Mouse (Mus musculus) activated CD4-positive, CD25-positive, alpha-beta regulatory T cell, adult 9 weeks (primary cell): ENCODE data around the gene Rnf17. TPM values are rescaled to one million over a fixed set of nuclear protein-coding genes. Genes with fewer than 3 reads are reported as not detected.

ENCODE experiments used
- polyA plus RNA-seq: library from polyadenylated mRNA; unstranded; fragments of 100-300 nt; shearing (Covaris generic); gene quantifications from one replicate; pipeline ENCODE4 v1.2.1, GENCODE M21; 2017

Rnf17 gene
- 1.4 TPM for polyA plus RNA-seq

DNA sequence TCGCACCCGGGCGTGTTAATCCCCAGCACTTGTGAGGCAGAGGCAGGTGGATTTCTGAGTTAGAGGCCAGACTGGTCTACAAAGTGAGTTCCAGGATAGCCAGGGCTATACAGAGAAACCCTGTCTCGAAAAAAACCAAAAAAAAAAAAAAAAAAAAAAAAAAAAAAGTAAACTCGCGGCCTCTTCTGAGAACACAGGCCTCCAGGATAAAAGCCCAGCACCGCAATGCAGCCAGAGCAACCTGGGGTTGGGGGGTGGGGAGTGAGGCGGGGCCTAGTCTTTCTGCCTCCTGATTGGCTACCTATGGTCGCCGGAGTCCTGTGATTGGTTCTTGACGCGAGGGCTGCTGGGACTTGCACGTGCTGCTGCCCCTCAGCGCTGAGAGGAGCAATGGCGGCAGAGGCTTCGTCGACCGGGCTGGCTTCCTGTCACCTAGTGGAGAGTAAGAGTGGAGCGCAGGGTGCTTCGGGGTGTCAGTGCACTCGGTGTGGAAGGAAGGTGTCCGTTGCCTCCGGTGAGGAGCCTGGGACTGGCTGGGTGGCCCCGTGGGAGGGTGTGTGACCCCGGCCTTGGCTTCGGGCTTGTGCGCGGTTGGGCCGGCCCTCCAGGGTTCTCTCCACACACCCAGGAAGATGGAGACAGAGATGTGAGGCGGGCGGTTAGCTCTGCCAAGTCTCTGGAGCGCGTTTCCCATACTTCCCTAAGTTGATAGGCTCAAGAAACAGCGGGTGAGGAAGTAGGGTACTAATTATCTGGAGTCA, at the start of gene Rnf17:
Gene Rnf17, plus strand, starts transcription at position 271 of the 761 bp plus-strand sequence.

DNA sequence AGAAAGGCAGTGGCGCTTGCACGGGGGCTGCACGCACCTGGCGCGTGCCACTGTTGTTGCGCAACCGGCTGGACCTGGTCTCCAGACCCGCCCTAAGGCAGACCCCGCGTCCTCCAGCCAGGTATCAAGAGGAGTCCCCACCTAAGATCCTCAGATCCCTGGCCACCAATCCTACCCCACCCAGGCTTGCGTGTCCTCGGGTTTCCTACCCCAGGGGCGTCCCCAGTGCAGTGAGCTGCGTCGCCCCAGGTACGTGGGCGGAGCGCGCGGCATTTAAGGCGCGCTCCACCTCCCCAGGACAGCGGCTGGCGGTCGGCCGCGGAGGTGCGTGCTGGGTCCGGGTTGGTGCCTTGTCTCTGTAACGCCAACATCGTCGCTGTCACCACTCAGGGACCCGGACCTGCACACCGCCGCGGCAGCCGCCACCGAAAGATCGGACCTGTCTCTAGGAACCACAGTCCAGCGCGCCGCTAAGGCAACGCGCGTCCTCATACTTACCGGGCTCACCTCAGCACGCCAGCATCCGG, 37.6 kb upstream of the Rnf17 start, which contains the start of gene Atp12a:
Gene Atp12a, plus strand, starts transcription at position 358 of the 527 bp plus-strand sequence.

Other genes starting within 250 kb of the Rnf17 start
- not detected for gene Gzmg, start 243.0 kb upstream of the Rnf17 start, polyA plus RNA-seq
- not detected for gene Gzmn, start 228.0 kb upstream of the Rnf17 start, polyA plus RNA-seq
- gene Gzmf, start 191.2 kb upstream of the Rnf17 start, polyA plus RNA-seq: 0.50 TPM
- 5.5 TPM for gene Gzmc, start 167.9 kb upstream of the Rnf17 start, polyA plus RNA-seq
- 71.3 TPM for gene Gzmb, start 140.3 kb upstream of the Rnf17 start, polyA plus RNA-seq
- not detected for gene Atp12a, start 37.5 kb upstream of the Rnf17 start, polyA plus RNA-seq
- gene Cenpj, start 172.8 kb downstream of the Rnf17 start, polyA plus RNA-seq: 9.5 TPM
- 25.1 TPM for gene Parp4, start 173.0 kb downstream of the Rnf17 start, polyA plus RNA-seq